Mouse (Mus musculus): ENCODE measurements around the gene Slc25a47. TPM values are rescaled to one million over a fixed set of nuclear protein-coding genes. Genes with fewer than 3 reads are reported as not detected.
"Not testable (repeated sequence)": the region's sequence is repeated elsewhere in the genome, so short reads cannot be mapped to it uniquely, and the experiment has no call there.

Gene Slc25a47
- polyA plus RNA-seq, 1 experiment = 9.2 TPM

DNA sequence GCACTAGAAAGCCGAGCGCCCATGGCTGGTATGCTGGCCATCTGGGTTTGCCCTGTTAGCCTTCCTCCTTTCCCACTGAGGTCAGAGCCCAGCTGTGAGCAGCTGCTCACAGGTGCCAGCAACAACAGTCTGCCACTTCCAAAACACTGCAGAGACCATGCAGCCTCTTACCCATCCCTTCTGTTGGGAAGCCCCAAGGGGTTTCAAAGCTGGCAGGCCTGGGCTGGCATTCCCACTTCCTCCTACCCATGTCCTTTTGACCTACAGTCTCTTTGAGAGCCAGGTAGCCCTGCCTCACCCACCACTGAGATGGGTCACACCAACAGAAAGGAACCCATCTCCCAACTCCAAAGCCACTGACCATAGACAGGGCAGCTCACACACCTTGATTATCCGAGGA is 2.4 kb upstream of the Slc25a47 start:
- TF ChIP-seq CTCF (IDR thresholded peaks at IDR 0.05; ENCODE audit: extremely low read depth, insufficient read depth, low read length) = no peak
- TF ChIP-seq POLR2A (IDR thresholded peaks at IDR 0.05; ENCODE audit: extremely low read depth, insufficient read depth, low read length) = no peak
- Histone ChIP-seq H3K4me3 (ENCODE audit: insufficient read depth, low read length) (no peak overlapping the region), H3K27ac (ENCODE audit: insufficient read depth, low read length) (peak overlapping the region; percentile 58; the same call in 1 of the 2 replicates), H3K4me1 (ENCODE audit: control insufficient read depth, insufficient read depth, low read length) (peaks cover 26% of the 10 kb centered on the region)

DNA sequence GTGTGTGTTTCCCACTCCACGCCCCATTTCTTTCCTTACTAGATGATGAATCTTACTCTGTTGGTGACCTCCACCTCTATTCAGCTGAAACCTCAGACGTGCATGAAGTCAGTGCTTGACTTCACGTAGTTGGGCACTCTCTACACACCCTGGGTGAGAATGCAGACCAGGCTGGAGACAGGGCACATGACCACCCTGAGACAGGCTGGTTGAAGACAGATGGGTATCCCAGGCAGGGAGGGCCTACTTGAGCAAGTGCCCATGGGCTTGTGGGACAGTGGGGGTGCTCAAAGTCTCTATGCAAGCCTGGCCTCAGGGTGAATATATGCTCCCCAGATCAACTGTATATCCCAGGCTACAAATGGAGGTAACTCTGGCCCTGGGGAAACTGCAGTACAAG is 1.5 kb upstream of the Slc25a47 start:
- no peak for TF ChIP-seq POLR2A (IDR thresholded peaks at IDR 0.05; ENCODE audit: extremely low read depth, insufficient read depth, low read length)
- TF ChIP-seq CTCF (IDR thresholded peaks at IDR 0.05; ENCODE audit: extremely low read depth, insufficient read depth, low read length) = no peak
- no peak overlapping the region for H3K27ac ChIP-seq (ENCODE audit: insufficient read depth, low read length)
- H3K4me3 ChIP-seq (ENCODE audit: insufficient read depth, low read length) = no peak overlapping the region; the same call in 1 of the 2 replicates
- peaks cover 26% of the 10 kb centered on the region for H3K4me1 ChIP-seq (ENCODE audit: control insufficient read depth, insufficient read depth, low read length)

DNA sequence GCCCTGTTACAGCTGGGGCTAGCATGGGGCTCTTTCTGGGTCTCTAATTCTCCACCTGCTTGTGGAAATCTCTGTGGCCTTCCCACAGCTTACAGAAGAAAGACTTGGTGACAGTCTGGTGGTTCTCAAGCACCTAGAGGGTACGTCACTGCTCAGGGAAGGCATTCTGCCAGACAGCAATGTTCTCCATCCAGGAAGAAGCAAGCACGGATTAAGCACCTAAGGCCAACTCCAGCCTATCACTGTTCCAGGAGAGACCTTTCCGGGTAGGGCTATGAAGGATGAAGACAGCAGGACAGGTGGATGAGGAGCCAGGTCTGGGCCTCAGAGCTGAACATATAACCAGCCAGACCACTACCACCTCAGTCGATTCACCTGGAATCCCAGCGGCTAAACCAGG is 1.1 kb upstream of the Slc25a47 start:
- Histone ChIP-seq H3K27ac (ENCODE audit: insufficient read depth, low read length) (no peak overlapping the region), H3K4me3 (ENCODE audit: insufficient read depth, low read length) (peak overlapping the region; percentile 61), H3K4me1 (ENCODE audit: control insufficient read depth, insufficient read depth, low read length) (peaks cover 26% of the 10 kb centered on the region)
- TF ChIP-seq POLR2A (IDR thresholded peaks at IDR 0.05; ENCODE audit: extremely low read depth, insufficient read depth, low read length) = no peak
- TF ChIP-seq CTCF (IDR thresholded peaks at IDR 0.05; ENCODE audit: extremely low read depth, insufficient read depth, low read length) = no peak

DNA sequence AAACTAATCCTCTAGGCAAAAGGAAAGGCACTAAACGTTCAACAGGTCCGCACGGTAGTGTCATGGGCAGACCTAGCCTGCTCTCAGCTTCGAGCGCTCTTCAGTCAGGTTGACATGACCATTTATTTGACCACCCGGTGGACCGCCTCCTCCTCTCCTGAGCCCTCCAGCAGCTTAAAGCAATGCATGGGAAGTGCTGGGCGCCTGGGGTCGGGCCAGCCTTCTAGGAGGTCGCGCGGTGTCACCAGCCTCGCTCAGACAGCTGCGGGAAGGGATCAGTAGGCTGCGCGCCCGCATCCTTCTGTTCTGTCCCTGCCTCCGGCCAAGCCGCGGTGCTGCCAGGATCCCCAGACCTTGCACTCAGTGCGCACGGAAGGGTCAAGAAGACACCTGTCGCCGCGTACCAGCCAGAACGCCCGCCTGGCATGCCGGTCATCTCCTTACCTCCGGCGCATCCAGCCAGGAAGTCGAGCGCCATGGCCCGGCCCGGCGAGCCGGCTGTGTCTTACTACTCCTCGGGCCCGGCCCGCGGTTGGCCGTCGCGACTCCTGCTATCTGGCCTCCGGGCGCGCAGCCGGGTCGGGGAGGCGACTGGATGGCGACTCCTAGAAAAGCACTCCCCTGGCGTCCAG is 522 bp upstream of the Slc25a47 start:
- TF ChIP-seq POLR2A (IDR thresholded peaks at IDR 0.05; ENCODE audit: extremely low read depth, insufficient read depth, low read length) (no peak), CTCF (IDR thresholded peaks at IDR 0.05; ENCODE audit: extremely low read depth, insufficient read depth, low read length) (no peak)
- peak overlapping the region; percentile 52 for H3K27ac ChIP-seq (ENCODE audit: insufficient read depth, low read length)
- peak overlapping the region; percentile 61 for H3K4me3 ChIP-seq (ENCODE audit: insufficient read depth, low read length)
- peaks cover 26% of the 10 kb centered on the region for H3K4me1 ChIP-seq (ENCODE audit: control insufficient read depth, insufficient read depth, low read length)

DNA sequence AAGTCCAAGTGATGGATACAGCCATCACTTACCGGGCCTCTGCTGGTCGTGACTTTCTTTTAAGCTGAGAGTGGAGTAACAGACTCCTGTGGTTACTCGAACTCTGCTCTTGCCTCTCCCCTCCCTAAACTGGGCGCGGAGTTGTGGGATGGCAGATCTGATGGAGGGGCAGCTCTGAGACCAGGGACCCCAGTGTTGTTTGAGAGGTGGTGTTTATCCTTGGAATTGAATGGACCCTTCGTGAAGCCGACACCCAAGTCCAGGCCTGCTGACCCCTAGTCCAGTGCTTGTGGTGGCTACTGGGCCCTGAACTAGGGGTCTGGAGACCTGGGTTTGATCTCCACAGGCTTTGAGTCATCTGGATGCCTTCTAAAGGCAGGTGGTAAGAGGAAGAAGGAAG is 876 bp downstream of the Slc25a47 start:
- Histone ChIP-seq H3K4me1 (ENCODE audit: control insufficient read depth, insufficient read depth, low read length) (peaks cover 25% of the 10 kb centered on the region), H3K27ac (ENCODE audit: insufficient read depth, low read length) (no peak overlapping the region), H3K4me3 (ENCODE audit: insufficient read depth, low read length) (peak overlapping the region; percentile 61)
- TF ChIP-seq POLR2A (IDR thresholded peaks at IDR 0.05; ENCODE audit: extremely low read depth, insufficient read depth, low read length) = no peak

DNA sequence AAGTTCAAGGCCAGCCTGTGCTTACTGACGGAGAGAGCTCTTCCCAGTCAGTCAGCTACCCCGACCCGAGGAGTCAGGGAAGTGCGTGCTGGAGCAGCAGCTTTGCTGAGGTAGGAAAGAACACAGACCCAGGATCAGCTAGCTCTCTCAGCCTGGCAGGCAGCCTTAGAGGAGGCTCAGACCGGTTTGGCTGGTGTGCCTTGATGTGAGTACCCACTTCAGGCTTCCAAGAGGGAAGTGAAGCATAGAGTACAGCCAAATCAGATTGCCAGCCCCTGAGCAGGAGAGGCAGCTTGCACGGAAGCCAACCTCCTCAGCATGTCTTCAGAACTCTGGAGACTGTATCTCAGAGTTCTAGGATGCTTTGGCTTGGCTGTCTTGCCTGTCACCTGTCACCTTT is 5.3 kb downstream of the Slc25a47 start:
- no peak for TF ChIP-seq CTCF (IDR thresholded peaks at IDR 0.05; ENCODE audit: extremely low read depth, insufficient read depth, low read length)
- no peak for TF ChIP-seq POLR2A (IDR thresholded peaks at IDR 0.05; ENCODE audit: extremely low read depth, insufficient read depth, low read length)
- H3K27ac ChIP-seq (ENCODE audit: insufficient read depth, low read length) = no peak overlapping the region
- peaks cover 11% of the 10 kb centered on the region; the same call in 1 of the 2 replicates for H3K4me1 ChIP-seq (ENCODE audit: control insufficient read depth, insufficient read depth, low read length)
- H3K4me3 ChIP-seq (ENCODE audit: insufficient read depth, low read length) = no peak overlapping the region

DNA sequence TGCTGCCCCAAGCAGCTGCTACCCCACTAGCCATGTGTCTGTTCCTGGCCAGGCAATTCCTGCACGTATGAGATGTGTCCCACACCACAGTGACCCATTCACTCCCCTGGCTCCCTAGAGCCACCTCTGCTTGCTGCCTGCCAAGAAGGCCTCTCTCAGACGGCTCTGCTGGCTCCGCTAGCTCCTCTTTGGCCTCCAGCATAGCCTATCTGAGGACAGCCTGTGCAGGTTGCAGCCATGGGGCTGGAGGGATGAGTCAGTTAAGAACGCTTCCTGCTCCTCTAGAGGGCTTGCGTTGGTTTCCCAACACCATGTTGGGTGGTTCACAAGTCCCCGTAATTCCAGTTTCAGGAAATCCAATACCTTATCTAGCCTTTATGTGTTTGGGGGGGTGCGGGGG is 6.8 kb downstream of the Slc25a47 start:
- Histone ChIP-seq H3K27ac (ENCODE audit: insufficient read depth, low read length) (no peak overlapping the region), H3K4me1 (ENCODE audit: control insufficient read depth, insufficient read depth, low read length) (peaks cover 2% of the 10 kb centered on the region; the same call in 1 of the 2 replicates), H3K4me3 (ENCODE audit: insufficient read depth, low read length) (no peak overlapping the region)
- TF ChIP-seq POLR2A (IDR thresholded peaks at IDR 0.05; ENCODE audit: extremely low read depth, insufficient read depth, low read length) = no peak
- no peak for TF ChIP-seq CTCF (IDR thresholded peaks at IDR 0.05; ENCODE audit: extremely low read depth, insufficient read depth, low read length)

DNA sequence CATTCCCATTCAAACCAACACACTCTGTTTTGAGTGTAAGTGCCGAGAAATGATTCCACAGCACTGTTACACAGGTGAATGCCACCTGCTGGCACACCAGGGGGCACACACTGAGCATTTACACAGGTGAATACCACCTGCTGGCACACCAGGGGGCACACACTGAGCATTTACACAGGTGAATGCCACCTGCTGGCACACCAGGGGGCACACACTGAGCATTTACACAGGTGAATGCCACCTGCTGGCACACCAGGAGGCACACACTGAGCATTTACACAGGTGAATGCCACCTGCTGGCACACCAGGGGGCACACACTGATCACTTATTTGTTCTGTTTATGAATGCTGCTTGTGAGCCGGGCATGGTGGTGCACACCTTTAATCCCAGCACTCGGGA is 12.2 kb downstream of the Slc25a47 start:
- not testable (repeated sequence) for H3K4me3 ChIP-seq (ENCODE audit: insufficient read depth, low read length); H3K4me1 ChIP-seq (ENCODE audit: control insufficient read depth, insufficient read depth, low read length); H3K27ac ChIP-seq (ENCODE audit: insufficient read depth, low read length)

DNA sequence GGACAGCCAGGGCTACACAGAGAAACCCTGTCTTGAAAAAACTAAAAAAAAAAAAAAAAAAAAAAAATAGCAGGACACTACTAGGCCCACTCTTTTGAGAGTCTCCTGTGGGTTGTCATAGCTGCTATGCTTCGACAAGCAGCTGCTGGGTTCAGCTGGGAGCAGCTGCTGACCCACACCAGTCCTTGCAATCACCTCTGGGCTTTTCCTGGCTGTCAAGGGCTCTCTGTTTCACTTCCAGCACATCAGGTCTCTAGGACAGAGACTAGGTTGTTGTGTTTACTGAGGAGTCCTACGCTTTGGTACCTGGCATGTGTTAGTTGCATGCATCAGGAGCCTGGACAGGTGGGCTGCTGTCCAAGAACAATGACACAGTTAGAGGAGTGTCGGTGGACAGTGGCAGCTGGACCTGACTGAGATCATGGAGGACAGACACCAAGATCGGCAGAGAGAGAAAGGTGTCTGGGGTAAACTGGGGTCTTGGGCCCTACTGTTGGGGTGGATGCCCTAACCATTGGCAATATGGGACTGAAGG is 13.7 kb downstream of the Slc25a47 start:
- TF ChIP-seq CTCF (IDR thresholded peaks at IDR 0.05; ENCODE audit: extremely low read depth, insufficient read depth, low read length) (no peak), POLR2A (IDR thresholded peaks at IDR 0.05; ENCODE audit: extremely low read depth, insufficient read depth, low read length) (no peak)
- H3K4me3 ChIP-seq (ENCODE audit: insufficient read depth, low read length) = no peak overlapping the region
- no peak overlapping the region for H3K27ac ChIP-seq (ENCODE audit: insufficient read depth, low read length)
- H3K4me1 ChIP-seq (ENCODE audit: control insufficient read depth, insufficient read depth, low read length) = no peaks in the 10 kb centered on the region

DNA sequence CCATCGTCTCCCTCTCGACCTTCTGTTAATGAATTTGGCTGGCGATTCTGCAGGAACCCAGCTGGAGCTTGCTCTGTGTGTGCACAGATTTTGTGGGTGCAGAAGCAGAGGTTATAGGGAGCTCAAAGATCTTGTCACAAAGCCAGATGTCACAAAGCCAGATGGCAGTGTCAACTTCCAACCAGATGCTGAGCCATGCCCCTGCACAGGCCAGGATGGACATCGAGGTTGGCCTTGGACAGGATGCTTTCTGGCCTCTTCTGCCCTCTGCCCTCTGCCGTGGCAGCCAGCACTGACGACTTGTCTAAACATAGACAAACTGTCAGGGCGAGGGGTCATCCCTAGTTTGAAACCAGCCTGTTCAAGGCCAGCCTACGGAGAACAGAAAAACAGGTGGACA is 14.3 kb downstream of the Slc25a47 start:
- Histone ChIP-seq H3K4me3 (ENCODE audit: insufficient read depth, low read length) (no peak overlapping the region), H3K27ac (ENCODE audit: insufficient read depth, low read length) (no peak overlapping the region), H3K4me1 (ENCODE audit: control insufficient read depth, insufficient read depth, low read length) (no peaks in the 10 kb centered on the region)
- TF ChIP-seq POLR2A (IDR thresholded peaks at IDR 0.05; ENCODE audit: extremely low read depth, insufficient read depth, low read length) = no peak
- no peak for TF ChIP-seq CTCF (IDR thresholded peaks at IDR 0.05; ENCODE audit: extremely low read depth, insufficient read depth, low read length)
